Mouse (Mus musculus) olfactory bulb, adult 2 months (tissue): ENCODE results near the gene Olfr196. TPM values are rescaled to one million over a fixed set of nuclear protein-coding genes. Genes with fewer than 3 reads are reported as not detected.
"Not testable (repeated sequence)": the region's sequence is repeated elsewhere in the genome, so short reads cannot be mapped to it uniquely, and the experiment has no call there.

Source experiments
- H3K27ac ChIP-seq: fragments of 200-500 bp; 2 replicates; pipeline ENCODE4 v1.5.1; 2012; ENCODE audit warnings: low read depth, low read length; ENCODE audit not compliant: insufficient read depth
- H3K4me1 ChIP-seq: fragments of 200-500 bp; 2 replicates; pipeline ENCODE4 v1.6.1; 2012; ENCODE audit warnings: low read length; ENCODE audit not compliant: control insufficient read depth, insufficient read depth
- H3K4me3 ChIP-seq: fragments of 200-500 bp; 2 replicates; pipeline ENCODE4 v1.5.1; 2012; ENCODE audit warnings: mild to moderate bottlenecking, low read depth, low read length, moderate library complexity; ENCODE audit not compliant: insufficient read depth
- CTCF ChIP-seq: fragments of 200-500 bp; IDR thresholded peaks from 2 replicates; pipeline ENCODE4 v1.5.1; 2012; ENCODE audit warnings: low read depth, mild to moderate bottlenecking, low read length, moderate library complexity; ENCODE audit not compliant: insufficient read depth
- POLR2A ChIP-seq: fragments of 200-500 bp; IDR thresholded peaks from 2 replicates; pipeline ENCODE4 v1.6.1; 2012; ENCODE audit warnings: mild to moderate bottlenecking, low read depth, low read length, moderate library complexity; ENCODE audit not compliant: insufficient read depth
- WGBS: fragments of 180-500 bp; shearing (Covaris S2); methylation state at CpG from one replicate; pipeline ENCODE4 v1.1.7; 2018; 5-methylcytosine and 5-hydroxymethylcytosine counted together
- polyA plus RNA-seq: library from polyadenylated mRNA; stranded (reverse); fragments of >200 nt; gene quantifications from 2 replicates; pipeline ENCODE4 v1.2.4, GENCODE M21; 2012; ENCODE audit warnings: low replicate concordance; ENCODE audit not compliant: missing spikeins, insufficient read depth, insufficient read length

Olfr196 gene
- not detected in 2 replicates for polyA plus RNA-seq

DNA sequence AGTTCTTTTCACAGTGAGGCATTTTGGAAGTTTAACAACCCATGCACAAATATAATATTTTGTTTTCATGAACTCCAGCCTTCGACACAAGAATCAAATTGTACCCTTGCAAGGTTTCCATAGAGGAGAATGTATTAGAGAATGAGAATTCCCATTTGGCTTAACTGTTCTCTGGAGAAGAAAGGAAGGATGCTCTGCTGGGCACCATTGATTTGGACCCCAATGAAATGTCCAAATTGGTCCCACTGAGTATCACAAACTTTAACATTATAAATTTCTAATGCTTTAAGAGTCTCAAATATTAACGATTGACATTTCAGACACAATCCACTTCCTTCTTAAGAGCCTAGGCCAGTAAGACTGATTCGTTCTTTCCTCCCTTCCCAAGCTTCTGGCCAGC lies at the start of gene Olfr196:
Olfr196 (minus strand) TSS at position 101 of the 400 bp plus-strand sequence.
- WGBS: 59% methylated on average over 3 of the region's 3 CpGs
- no peak within 1 kb of the TSS for H3K27ac ChIP-seq
- H3K4me3 ChIP-seq: no peak within 1 kb of the TSS
- H3K4me1 ChIP-seq: no peaks in the 10 kb centered on the region
- TF ChIP-seq POLR2A: no peak
- no peak for TF ChIP-seq CTCF

DNA sequence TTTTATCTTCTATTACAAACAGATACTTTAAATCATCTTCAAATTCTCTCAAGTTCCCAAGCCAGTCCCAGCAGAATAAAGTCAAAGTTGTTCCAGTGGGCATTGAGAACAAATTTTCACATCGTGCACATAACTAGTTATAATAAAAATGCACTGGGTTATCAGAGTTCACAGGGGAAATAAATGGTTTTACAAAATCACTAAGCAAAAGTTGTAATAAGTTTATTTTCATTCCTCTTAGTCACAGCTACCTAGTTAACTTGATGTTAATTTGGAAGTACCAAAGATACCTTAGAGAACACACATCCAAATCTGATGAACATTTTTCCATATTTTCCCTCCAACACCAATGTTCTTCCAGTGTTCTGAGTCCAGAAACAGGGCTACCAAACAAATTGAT lies 49.4 kb upstream of the Olfr196 start, which contains the start of gene Olfr199:
Olfr199 (minus strand) TSS at position 101 of the 400 bp plus-strand sequence.
- H3K4me3 ChIP-seq, H3K4me1 ChIP-seq, H3K27ac ChIP-seq: not testable (repeated sequence)
- 79% methylated on average over 1 of the region's 1 CpGs for WGBS

DNA sequence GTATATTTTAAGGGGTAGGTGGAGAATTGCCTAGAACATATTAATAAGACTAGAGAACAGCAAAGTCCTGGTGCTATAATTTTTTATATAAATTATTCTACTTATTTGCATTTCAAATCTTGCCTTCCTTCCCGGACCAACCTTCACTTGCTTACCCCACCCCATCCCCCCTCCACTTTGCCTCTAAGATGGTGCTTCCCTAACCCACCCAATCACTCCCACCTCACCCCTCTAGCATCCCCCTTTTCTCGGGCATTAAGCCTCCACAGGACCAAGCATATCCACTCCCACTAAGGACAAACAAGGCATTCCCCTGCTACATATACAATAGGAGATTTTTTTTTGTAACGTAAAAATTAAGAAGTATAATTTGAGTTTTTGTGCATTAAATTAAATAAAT lies 47.6 kb upstream of the Olfr196 start:
- not testable (repeated sequence) for H3K4me3 ChIP-seq, H3K4me1 ChIP-seq, H3K27ac ChIP-seq
- 74% methylated on average over 3 of the region's 3 CpGs for WGBS

DNA sequence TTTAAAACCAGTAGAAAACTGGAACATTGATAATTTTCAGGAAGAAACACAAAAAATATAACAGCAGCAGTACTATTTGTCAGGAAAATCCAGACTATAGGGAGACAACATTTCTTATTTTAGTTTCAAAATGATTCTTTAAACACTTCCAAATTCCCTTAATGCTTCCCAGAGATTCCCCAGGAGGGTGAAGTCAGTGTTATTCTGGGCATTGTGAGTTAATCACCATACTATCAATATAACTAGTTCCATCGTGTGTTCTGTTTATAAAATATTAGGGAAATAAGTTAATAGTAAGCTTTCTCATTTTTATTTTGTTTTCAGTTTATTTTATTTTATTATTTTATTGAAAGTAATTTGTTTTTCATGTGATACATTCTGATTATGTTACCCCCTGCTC lies 33.2 kb upstream of the Olfr196 start, which contains the start of gene Olfr198:
Olfr198 (minus strand) TSS at position 101 of the 400 bp plus-strand sequence.
- H3K27ac ChIP-seq: not testable (repeated sequence)
- 48% methylated on average over 1 of the region's 1 CpGs for WGBS

DNA sequence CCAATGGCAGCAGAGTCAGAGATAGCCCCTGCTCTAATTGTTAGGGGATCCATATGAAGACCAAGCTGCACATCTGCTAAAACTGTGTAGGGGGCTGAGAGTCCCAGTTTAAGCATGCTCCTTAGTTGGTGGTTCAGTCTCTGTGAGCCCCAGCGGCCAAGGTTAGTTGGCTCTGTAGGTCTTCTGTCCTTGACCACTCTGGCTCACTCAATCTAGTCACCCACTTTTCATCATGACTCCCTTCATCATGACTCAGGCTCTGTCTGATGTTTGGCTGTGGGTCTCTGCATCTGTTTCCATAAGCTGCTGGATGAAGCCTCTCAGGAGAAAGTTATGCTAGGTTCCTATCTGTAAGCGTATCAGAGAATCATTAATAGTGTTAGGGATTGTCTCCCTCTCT lies 18.3 kb downstream of the Olfr196 start:
- Histone ChIP-seq H3K4me3 (no peak overlapping the region), H3K27ac (no peak overlapping the region), H3K4me1 (no peaks in the 10 kb centered on the region)
- TF ChIP-seq POLR2A (no peak), CTCF (no peak)
- 89% methylated on average over 2 of the region's 2 CpGs for WGBS

More for the DNA sequence above, 33.2 kb upstream of the Olfr196 start, which contains the start of gene Olfr198:
- H3K4me1 ChIP-seq, H3K4me3 ChIP-seq: not testable (repeated sequence)

DNA sequence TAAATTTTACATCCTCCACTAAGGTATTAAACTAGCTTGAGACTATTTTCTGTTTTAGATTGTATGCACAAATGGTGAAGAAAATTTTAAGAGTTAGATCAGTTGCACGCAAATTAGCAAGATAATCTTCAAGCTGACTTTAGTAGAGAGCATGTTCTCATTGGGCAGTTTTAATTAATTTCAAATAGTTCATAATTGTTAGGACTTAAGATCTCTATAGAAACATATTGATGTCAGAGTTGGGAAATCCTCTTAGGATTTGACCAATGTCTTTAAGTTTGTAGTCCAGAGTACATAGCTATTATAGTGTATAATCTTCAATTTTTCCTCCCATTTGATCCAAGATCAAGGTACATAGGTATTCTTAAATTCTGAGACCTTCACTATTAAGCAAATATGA lies 23.5 kb downstream of the Olfr196 start, which contains the start of gene Olfr195:
Olfr195 (plus strand) TSS at position 301 of the 400 bp plus-strand sequence.
- 98% methylated on average over 1 of the region's 1 CpGs for WGBS
- TF ChIP-seq POLR2A (no peak), CTCF (no peak)
- Histone ChIP-seq H3K4me3 (no peak within 1 kb of the TSS), H3K27ac (no peak within 1 kb of the TSS), H3K4me1 (no peaks in the 10 kb centered on the region)

DNA sequence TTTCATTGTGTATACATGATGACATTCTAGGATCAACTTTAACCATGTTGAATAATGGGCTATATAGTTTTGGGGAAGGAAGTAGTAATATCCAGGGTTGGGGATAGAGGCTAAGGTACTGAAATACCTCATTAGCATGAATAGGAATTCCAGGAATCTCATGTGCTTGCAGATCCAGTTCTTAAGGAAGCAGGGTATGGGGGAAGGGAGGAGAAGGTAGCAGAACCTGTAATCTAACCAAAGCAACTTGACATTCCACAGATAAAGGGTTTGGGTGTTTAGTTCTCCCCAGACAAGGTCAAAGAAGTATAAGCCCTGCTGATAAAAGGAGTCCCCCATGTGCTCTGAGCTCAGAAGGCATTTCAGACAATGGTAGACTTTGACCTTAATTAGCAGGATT lies 29.1 kb downstream of the Olfr196 start:
- TF ChIP-seq POLR2A (no peak), CTCF (no peak)
- H3K4me1 ChIP-seq: no peaks in the 10 kb centered on the region
- H3K27ac ChIP-seq: no peak overlapping the region
- no peak overlapping the region for H3K4me3 ChIP-seq

DNA sequence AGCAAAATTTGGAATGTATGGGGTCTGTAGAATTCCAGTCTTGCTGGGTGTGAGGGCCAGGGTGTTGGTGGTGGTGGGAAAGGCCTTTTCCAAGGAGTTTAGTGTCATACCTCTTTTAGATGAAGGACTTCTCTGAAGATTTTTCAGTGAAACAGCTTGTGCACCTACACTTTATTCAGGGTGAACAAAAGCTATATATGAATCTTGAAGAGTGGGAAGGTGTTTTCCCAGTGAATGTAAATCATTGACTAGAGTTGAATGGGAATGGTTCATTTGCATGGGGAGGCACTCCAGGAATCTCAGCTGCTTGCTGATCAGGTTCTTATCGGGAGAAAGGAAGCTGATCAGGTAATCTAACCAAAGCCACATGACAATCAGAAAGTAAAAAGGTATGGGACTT lies 39.5 kb downstream of the Olfr196 start:
- Histone ChIP-seq H3K27ac (no peak overlapping the region), H3K4me1 (no peaks in the 10 kb centered on the region), H3K4me3 (no peak overlapping the region)
- TF ChIP-seq POLR2A: no peak
- TF ChIP-seq CTCF: no peak
- 82% methylated on average over 1 of the region's 1 CpGs for WGBS

DNA sequence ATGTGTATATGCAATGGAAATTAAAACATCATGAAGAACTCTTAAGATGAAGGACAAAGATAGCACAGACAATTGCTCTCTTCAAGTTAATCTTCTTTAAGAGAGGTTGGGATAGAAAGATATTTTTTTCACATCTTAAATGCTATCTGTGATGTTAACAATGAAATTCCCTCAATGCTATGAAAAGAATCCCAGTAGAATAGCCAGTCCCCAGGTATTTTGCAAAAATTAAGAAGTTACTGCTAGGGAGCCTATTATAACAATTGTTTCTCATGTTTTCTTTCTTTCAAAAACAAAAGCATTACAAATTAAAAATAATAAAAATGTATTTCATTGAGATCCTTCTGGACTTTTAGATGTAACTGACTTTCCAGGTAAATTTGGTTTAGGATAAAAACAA lies 49.3 kb downstream of the Olfr196 start, which contains the start of gene Olfr194:
Olfr194 (minus strand) TSS at position 101 of the 400 bp plus-strand sequence.
- TF ChIP-seq POLR2A (no peak), CTCF (no peak)
- H3K27ac ChIP-seq: no peak within 1 kb of the TSS
- no peak within 1 kb of the TSS for H3K4me3 ChIP-seq
- no peaks in the 10 kb centered on the region for H3K4me1 ChIP-seq

Other genes starting within 250 kb of the Olfr196 start
- not detected in 2 replicates for gene Olfr181, start 241.7 kb downstream of the Olfr196 start, polyA plus RNA-seq
- gene Olfr180, start 241.1 kb downstream of the Olfr196 start, polyA plus RNA-seq: not detected in 2 replicates
- gene Olfr183, start 175.1 kb downstream of the Olfr196 start, polyA plus RNA-seq: not detected in 2 replicates
- not detected in 2 replicates for gene Olfr186, start 140.2 kb downstream of the Olfr196 start, polyA plus RNA-seq
- gene Olfr187, start 130.7 kb downstream of the Olfr196 start, polyA plus RNA-seq: not detected in 2 replicates
- gene Olfr190, start 92.4 kb downstream of the Olfr196 start, polyA plus RNA-seq: not detected in 2 replicates
- not detected in 2 replicates for gene Olfr191, start 80.6 kb downstream of the Olfr196 start, polyA plus RNA-seq
- gene Olfr193, start 58.6 kb downstream of the Olfr196 start, polyA plus RNA-seq: not detected in 2 replicates
- gene Olfr194, start 49.4 kb downstream of the Olfr196 start, polyA plus RNA-seq: not detected in 2 replicates
- not detected in 2 replicates for gene Olfr195, start 23.4 kb downstream of the Olfr196 start, polyA plus RNA-seq
- gene Olfr198, start 33.1 kb upstream of the Olfr196 start, polyA plus RNA-seq: not detected in 2 replicates
- not detected in 2 replicates for gene Olfr199, start 49.3 kb upstream of the Olfr196 start, polyA plus RNA-seq
- not detected in 2 replicates for gene Olfr201, start 102.2 kb upstream of the Olfr196 start, polyA plus RNA-seq
- not detected in 2 replicates for gene Olfr202, start 116.3 kb upstream of the Olfr196 start, polyA plus RNA-seq
- not detected in 2 replicates for gene Olfr203, start 128.4 kb upstream of the Olfr196 start, polyA plus RNA-seq
- not detected in 2 replicates for gene Olfr204, start 147.8 kb upstream of the Olfr196 start, polyA plus RNA-seq
- not detected in 2 replicates for gene Olfr205, start 160.7 kb upstream of the Olfr196 start, polyA plus RNA-seq
- gene Olfr206, start 178.8 kb upstream of the Olfr196 start, polyA plus RNA-seq: not detected in 2 replicates
- not detected in 2 replicates for gene Olfr209, start 193.5 kb upstream of the Olfr196 start, polyA plus RNA-seq
- gene Gabrr3, start 236.9 kb upstream of the Olfr196 start, polyA plus RNA-seq: not detected in 2 replicates